ENCODE assay signal across 8 mouse cellular contexts in genomic region chr3:97658426-97659193, GRCm38 (mm10). TPM values are rescaled to one million over a fixed set of nuclear protein-coding genes. Genes with fewer than 3 reads are reported as not detected.
DNase-seq lines count a peak whose midpoint lies in the region; ATAC-seq and TF ChIP-seq lines count a peak whose summit lies in the region.

No protein-coding gene starts in this region.

- H3K4me1 ChIP-seq in heart, embryonic 14.5 days (ENCODE audit: control insufficient read depth in 2 of 2, insufficient read depth in 2 of 2, low read length in 2 of 2): peaks cover 11 to 15% of the 10 kb centered on the region in 2 experiments
- H3K4me1 ChIP-seq in forebrain, postnatal 0 days (ENCODE audit: insufficient read depth): peaks cover 8% of the 10 kb centered on the region; the same call in 1 of the 2 replicates
- peaks cover 37% of the 10 kb centered on the region for H3K4me1 ChIP-seq in liver, embryonic 12.5 days

- under 1% methylated on average over 47 of the region's 50 CpGs for WGBS in heart, embryonic 14.5 days
- under 1% methylated on average over 49 of the region's 50 CpGs for WGBS in forebrain, postnatal 0 days
- under 1% methylated on average over 49 of the region's 50 CpGs for whole genome bisulfite sequencing in liver, embryonic 12.5 days (ENCODE audit: insufficient replicate concordance)

- H3K27ac ChIP-seq in heart, embryonic 14.5 days (replicated peaks in 1 of 2; ENCODE audit: control insufficient read depth in 1 of 2, insufficient read depth in 1 of 2, low read depth in 2 of 2, low read length in 2 of 2): peak overlapping the region; percentile 18 to 63; a peak in 3 of 4 replicates
- peak overlapping the region; percentile 67 for H3K27ac ChIP-seq in forebrain, postnatal 0 days (ENCODE audit: low read depth, low read length)
- peak overlapping the region; percentile 74; the same call in 1 of the 2 replicates for H3K27ac ChIP-seq in liver, embryonic 12.5 days

- H3K4me2 ChIP-seq in heart, embryonic 14.5 days (ENCODE audit: low read length): peak overlapping the region; percentile 80
- peak overlapping the region; percentile 66 for H3K4me2 ChIP-seq in forebrain, postnatal 0 days (ENCODE audit: low read depth)
- peak overlapping the region; percentile 92 for H3K4me2 ChIP-seq in liver, embryonic 12.5 days

- peak overlapping the region; percentile 84 for H3K9ac ChIP-seq in heart, embryonic 14.5 days (ENCODE audit: low read length)
- peak overlapping the region; percentile 65 for H3K9ac ChIP-seq in forebrain, postnatal 0 days
- peak overlapping the region; percentile 83 for H3K9ac ChIP-seq in liver, embryonic 12.5 days

- TF ChIP-seq CTCF in forebrain, postnatal 0 days (IDR thresholded peaks at IDR 0.05; ENCODE audit: low read depth): no peak

- H3K27me3 ChIP-seq in heart, embryonic 14.5 days (ENCODE audit: control insufficient read depth, insufficient read depth, low read length): no peaks in the 10 kb centered on the region
- H3K27me3 ChIP-seq in forebrain, postnatal 0 days (ENCODE audit: insufficient read depth, low read length): no peaks in the 10 kb centered on the region
- H3K27me3 ChIP-seq in liver, embryonic 12.5 days (replicated peaks): no peaks in the 10 kb centered on the region

- no peak for DNase-seq in heart, adult 18-20 months
- DNase-seq in WW6 (ENCODE audit: low read depth, low spot score): peak; percentile 18
- DNase-seq in forebrain, postnatal 0 days: peak; percentile 48
- peak; percentile 84 for DNase-seq in right cerebral cortex, adult 18-20 months
- no peak for DNase-seq in retina, embryonic 14.5 days (ENCODE audit: low spot score)

- peak; percentile 76 for ATAC-seq in heart, embryonic 14.5 days (ENCODE audit: insufficient number of reproducible peaks, insufficient read depth, low FRiP score, low read depth)
- ATAC-seq in CD4-positive, CD25-positive, alpha-beta regulatory T cell, adult 4 months: peak; percentile 66
- peak; percentile 78 for ATAC-seq in forebrain, postnatal 0 days
- ATAC-seq in liver, embryonic 12.5 days: peak; percentile 79

- H3K9me3 ChIP-seq in heart, embryonic 14.5 days (ENCODE audit: control insufficient read depth, low read length): no peaks in the 10 kb centered on the region
- H3K9me3 ChIP-seq in forebrain, postnatal 0 days (ENCODE audit: low read length): no peaks in the 10 kb centered on the region
- H3K9me3 ChIP-seq in liver, embryonic 12.5 days (replicated peaks): no peaks in the 10 kb centered on the region

- H3K36me3 ChIP-seq in heart, embryonic 14.5 days (ENCODE audit: control insufficient read depth, insufficient read depth, low read length): peaks cover 13% of the 10 kb centered on the region
- peaks cover 14% of the 10 kb centered on the region for H3K36me3 ChIP-seq in forebrain, postnatal 0 days (ENCODE audit: insufficient read depth)
- H3K36me3 ChIP-seq in liver, embryonic 12.5 days: peaks cover 12% of the 10 kb centered on the region; the same call in 1 of the 2 replicates

- H3K4me3 ChIP-seq in heart, embryonic 14.5 days (ENCODE audit: control insufficient read depth in 1 of 2, insufficient read depth in 1 of 2, low read depth in 1 of 2, low read length in 2 of 2): peak overlapping the region; percentile 81 to 84
- H3K4me3 ChIP-seq in forebrain, postnatal 0 days (ENCODE audit: low read depth, low read length): peak overlapping the region; percentile 89
- H3K4me3 ChIP-seq in liver, embryonic 12.5 days: peak overlapping the region; percentile 86

RNA-seq across cellular contexts. Expression of gene Prkab2, which starts 0.6 kb away (rescaled TPM):
- polyA plus RNA-seq in heart, embryonic 14.5 days (2014; fragmentation: Nextera tagmentation; extraction: Ambion mirVana): 14.1 and 14.4 TPM in 2 replicates
- 10 to 100 TPM; 25.5 to 33.5 TPM for total RNA-seq in heart, adult 18-20 months (2021)
- polyA plus RNA-seq in CD4-positive, CD25-positive, alpha-beta regulatory T cell, adult 4 months (2017; shearing (Covaris generic)): 1 to 10 TPM; 2.5 to 2.9 TPM
- total RNA-seq in forebrain, postnatal 0 days (2014; rRNA removed): 24.5 and 24.9 TPM in 2 replicates
- polyA plus RNA-seq in forebrain, postnatal 0 days (2015; fragmentation: Nextera tagmentation; extraction: Ambion mirVana): 12.7 and 18.1 TPM in 2 replicates
- polyA plus RNA-seq in liver, embryonic 12.5 days (2016; fragmentation: Nextera tagmentation; extraction: Ambion mirVana): 2.8 and 3.1 TPM in 2 replicates

RNA-seq across cellular contexts. Expression of gene Gm17651, which starts 15.9 kb away (rescaled TPM):
- polyA plus RNA-seq in heart, embryonic 14.5 days (2014; fragmentation: Nextera tagmentation; extraction: Ambion mirVana): not detected in 2 replicates
- not detected for total RNA-seq in heart, adult 18-20 months (2021)
- polyA plus RNA-seq in CD4-positive, CD25-positive, alpha-beta regulatory T cell, adult 4 months (2017; shearing (Covaris generic)): not detected
- total RNA-seq in forebrain, postnatal 0 days (2014; rRNA removed): not detected in 2 replicates
- polyA plus RNA-seq in forebrain, postnatal 0 days (2015; fragmentation: Nextera tagmentation; extraction: Ambion mirVana): not detected in 2 replicates
- not detected in 2 replicates for polyA plus RNA-seq in liver, embryonic 12.5 days (2016; fragmentation: Nextera tagmentation; extraction: Ambion mirVana)

RNA-seq across cellular contexts. Expression of gene Fmo5, which starts 30.0 kb away (rescaled TPM):
- polyA plus RNA-seq in heart, embryonic 14.5 days (2014; fragmentation: Nextera tagmentation; extraction: Ambion mirVana): 3.6 and 3.7 TPM in 2 replicates
- total RNA-seq in heart, adult 18-20 months (2021): 10 to 100 TPM; 12.6 to 16.0 TPM
- polyA plus RNA-seq in CD4-positive, CD25-positive, alpha-beta regulatory T cell, adult 4 months (2017; shearing (Covaris generic)): 10 to 100 TPM; 13.4 to 14.9 TPM
- total RNA-seq in forebrain, postnatal 0 days (2014; rRNA removed): 0.54 and 0.76 TPM in 2 replicates
- polyA plus RNA-seq in forebrain, postnatal 0 days (2015; fragmentation: Nextera tagmentation; extraction: Ambion mirVana): 0.97 and 1.2 TPM in 2 replicates
- polyA plus RNA-seq in liver, embryonic 12.5 days (2016; fragmentation: Nextera tagmentation; extraction: Ambion mirVana): 5.6 and 5.7 TPM in 2 replicates

RNA-seq across cellular contexts. Expression of gene Chd1l, which starts 48.6 kb away (rescaled TPM):
- polyA plus RNA-seq in heart, embryonic 14.5 days (2014; fragmentation: Nextera tagmentation; extraction: Ambion mirVana): 14.0 and 15.2 TPM in 2 replicates
- 10 to 100 TPM; 11.1 to 11.6 TPM for total RNA-seq in heart, adult 18-20 months (2021)
- 10 to 100 TPM; 24.9 to 38.2 TPM for polyA plus RNA-seq in CD4-positive, CD25-positive, alpha-beta regulatory T cell, adult 4 months (2017; shearing (Covaris generic))
- total RNA-seq in forebrain, postnatal 0 days (2014; rRNA removed): 6.2 and 6.9 TPM in 2 replicates
- polyA plus RNA-seq in forebrain, postnatal 0 days (2015; fragmentation: Nextera tagmentation; extraction: Ambion mirVana): 5.7 and 7.6 TPM in 2 replicates
- polyA plus RNA-seq in liver, embryonic 12.5 days (2016; fragmentation: Nextera tagmentation; extraction: Ambion mirVana): 20.3 and 21.4 TPM in 2 replicates

Comparison
In these comparisons a context has a peak if more than half of its experiments do, and no peak if none do; other contexts are left out.
1. DNase-seq: peak in WW6 (single experiment), forebrain, postnatal 0 days (single experiment) and right cerebral cortex, adult 18-20 months (single experiment); none in heart, adult 18-20 months (0 of 2) and retina, embryonic 14.5 days (single experiment).
2. Peak in every context shown above with its lines, with median percentiles within 50 percentile points of each other: ATAC-seq, H3K27ac ChIP-seq, H3K4me2 ChIP-seq, H3K4me3 ChIP-seq and H3K9ac ChIP-seq.